Mouse (Mus musculus) heart, postnatal 0 days (tissue): ENCODE data around the gene Casq2.

ENCODE experiments used
- CTCF ChIP-seq: IDR thresholded peaks from 2 replicates; pipeline ENCODE4 v1.5.1; 2016; ENCODE audit warnings: antibody characterized with exemption, control low read depth, low read depth
- EP300 ChIP-seq: IDR thresholded peaks from 2 replicates; pipeline ENCODE4 v1.6.1; 2016; ENCODE audit warnings: antibody characterized with exemption, low read depth

DNA sequence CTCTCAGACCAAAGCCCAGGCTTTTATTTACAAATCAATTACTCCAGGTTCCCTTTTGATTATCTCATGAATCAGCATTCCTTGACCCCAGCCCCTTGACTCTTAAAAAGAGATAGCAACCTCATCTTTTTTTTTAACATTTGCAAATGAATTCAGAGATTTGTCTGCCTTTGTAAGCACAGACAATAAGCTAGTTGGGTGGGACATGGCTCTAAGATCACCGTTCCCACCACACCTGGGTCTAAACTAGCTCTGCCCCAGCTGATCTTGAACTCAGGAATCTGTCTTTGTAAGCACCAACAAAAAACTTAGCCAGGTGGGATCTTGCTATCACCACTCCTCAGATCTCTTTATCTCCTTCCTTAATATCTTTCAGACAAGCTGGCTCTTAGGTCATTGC lies 18.9 kb upstream of the Casq2 start:
- TF ChIP-seq CTCF (no peak), EP300 (no peak)
